Mouse (Mus musculus) myocyte (in vitro differentiated cells): ENCODE measurements around the gene Syt12.

ENCODE experiments used
- E2F4 ChIP-seq: IDR thresholded peaks from one replicate; pipeline ENCODE4 v1.6.1; 2011; ENCODE audit warnings: mild to moderate bottlenecking, control low read depth, moderate library complexity; ENCODE audit not compliant: insufficient read depth
- MAX ChIP-seq: IDR thresholded peaks from one replicate; pipeline ENCODE4 v1.6.1; 2011; ENCODE audit warnings: low read depth, mild to moderate bottlenecking, control low read depth
- POLR2A ChIP-seq: IDR thresholded peaks from one replicate; pipeline ENCODE4 v1.6.1; 2011; ENCODE audit warnings: low read depth, mild to moderate bottlenecking, control low read depth, moderate library complexity; ENCODE audit not compliant: insufficient read length
- USF1 ChIP-seq: IDR thresholded peaks from one replicate; pipeline ENCODE4 v1.6.1; 2011; ENCODE audit warnings: low read depth, mild to moderate bottlenecking, control low read depth, moderate library complexity

GRCm38 (mm10) chr19:4450666-4451065, 26.6 kb downstream of the Syt12 start:
- TF ChIP-seq E2F4 (no peak), POLR2A (no peak), USF1 (no peak), MAX (no peak)
